Comparison of ENCODE assay signal across 24 mouse cellular contexts in genomic region chr8:9868094-9868493, GRCm38 (mm10). TPM values are rescaled to one million over a fixed set of nuclear protein-coding genes. Genes with fewer than 3 reads are reported as not detected.
"Had no signal": no experiment of that assay in that cellular context is flagged by ENCODE, and none has a peak within 500 bp of the region (broad histone marks: within the 10 kb centered on the region; RNA-seq: fewer than 3 reads in every experiment).

No protein-coding gene starts in this region.

- DNase-seq: retina, postnatal 1 day; right cerebral cortex, adult 18-20 months; right cerebral cortex, postnatal 14 days; right cerebral cortex, postnatal 25 days; right cerebral cortex, postnatal 4 days; spleen, adult 18-20 months; thymus, adult 18-20 months; thymus, adult 2 months; thymus, postnatal 14 days; thymus, postnatal 25 days; thymus, postnatal 36 days; thymus, postnatal 4 days had no signal

- H3K4me3 ChIP-seq: neural tube, embryonic 15.5 days; stomach, embryonic 15.5 days had no signal

- H3K27me3 ChIP-seq: neural tube, embryonic 15.5 days; stomach, embryonic 15.5 days had no signal

- H3K27ac ChIP-seq: neural tube, embryonic 15.5 days; stomach, embryonic 15.5 days; stomach, postnatal 0 days had no signal

- H3K9ac ChIP-seq: neural tube, embryonic 15.5 days; stomach, embryonic 15.5 days had no signal

- H3K4me1 ChIP-seq: neural tube, embryonic 15.5 days; stomach, embryonic 15.5 days had no signal

- H3K36me3 ChIP-seq: neural tube, embryonic 15.5 days; stomach, embryonic 15.5 days had no signal

RNA-seq across cellular contexts. Expression of gene Gm10217, which starts 4.0 kb away (rescaled TPM):
- total RNA-seq: neutrophil, adult 5-6 weeks had no signal
- polyA plus RNA-seq: neural tube, embryonic 14.5 days; neural tube, embryonic 15.5 days; small intestine, adult 2 months; spleen, adult 2 months; stomach, embryonic 14.5 days; stomach, embryonic 15.5 days; stomach, embryonic 16.5 days; stomach, postnatal 0 days; testis, adult 2 months; thymus, adult 2 months; thymus, postnatal 0 days; urinary bladder, adult 2 months had no signal
